Mouse (Mus musculus): ENCODE measurements at regions not wholly inside any gene's neighbourhood (a gene's known extent, or its start where the extent isn't known, plus 50 kb on each side); places are given as distances from the start of the nearest gene placed in this dataset.

- Histone ChIP-seq H3K79me3 (ENCODE audit: low read depth) (no peaks in the 10 kb centered on the region), H3K27me3 (ENCODE audit: control insufficient read depth, insufficient read depth, insufficient read length) (no peaks in the 10 kb centered on the region), H3ac (ENCODE audit: control insufficient read depth, insufficient read length, low read depth) (no peak overlapping the region), H3K36me3 (ENCODE audit: control insufficient read depth, insufficient read depth) (no peaks in the 10 kb centered on the region), H3K79me2 (ENCODE audit: control insufficient read depth, insufficient read depth) (no peaks in the 10 kb centered on the region), H3K4me3 (ENCODE audit: insufficient read depth, poor library complexity, severe bottlenecking) (no peak overlapping the region)
- TF ChIP-seq MYOG (IDR thresholded peaks at IDR 0.05; ENCODE audit: control insufficient read depth, extremely low read depth, insufficient read length), result no peak
- TF ChIP-seq CTCF (IDR thresholded peaks at IDR 0.05; ENCODE audit: control insufficient read depth, insufficient read depth, insufficient read length), result no peak
- TF ChIP-seq MAX (IDR thresholded peaks at IDR 0.05), result no peak
These were observed 526.6 kb downstream of the Fgf9 start for GRCm38 (mm10) chr14:58596936-58597335.

- no peaks in the 10 kb centered on the region for H3K79me3 ChIP-seq (ENCODE audit: low read depth)
- TF ChIP-seq MAX (IDR thresholded peaks at IDR 0.05), result no peak
- no peak for TF ChIP-seq MYOD1 (IDR thresholded peaks at IDR 0.05; ENCODE audit: control insufficient read depth, insufficient read length, low read depth)
- TF ChIP-seq CTCF (IDR thresholded peaks at IDR 0.05; ENCODE audit: control insufficient read depth, insufficient read depth, insufficient read length), result no peak
- TF ChIP-seq MYOG (IDR thresholded peaks at IDR 0.05; ENCODE audit: control insufficient read depth, extremely low read depth, insufficient read length), result no peak
- no peak for TF ChIP-seq USF1 (IDR thresholded peaks at IDR 0.05; ENCODE audit: low read depth)
- no peaks in the 10 kb centered on the region for H3K36me3 ChIP-seq (ENCODE audit: control insufficient read depth, insufficient read depth)
- H3K4me3 ChIP-seq (ENCODE audit: insufficient read depth, poor library complexity, severe bottlenecking), result no peak overlapping the region
- H3ac ChIP-seq (ENCODE audit: control insufficient read depth, insufficient read length, low read depth), result no peak overlapping the region
- no peaks in the 10 kb centered on the region for H3K27me3 ChIP-seq (ENCODE audit: control insufficient read depth, insufficient read depth, insufficient read length)
- no peaks in the 10 kb centered on the region for H3K79me2 ChIP-seq (ENCODE audit: control insufficient read depth, insufficient read depth)
These were observed 511.5 kb downstream of the Fgf9 start for GRCm38 (mm10) chr14:58581806-58582205.

- Histone ChIP-seq H3K79me2 (ENCODE audit: control insufficient read depth, insufficient read depth) (no peaks in the 10 kb centered on the region), H3ac (ENCODE audit: control insufficient read depth, insufficient read length, low read depth) (no peak overlapping the region), H3K79me3 (ENCODE audit: low read depth) (no peaks in the 10 kb centered on the region), H3K4me3 (ENCODE audit: insufficient read depth, poor library complexity, severe bottlenecking) (no peak overlapping the region), H3K36me3 (ENCODE audit: control insufficient read depth, insufficient read depth) (no peaks in the 10 kb centered on the region), H3K27me3 (ENCODE audit: control insufficient read depth, insufficient read depth, insufficient read length) (no peaks in the 10 kb centered on the region)
- TF ChIP-seq CTCF (IDR thresholded peaks at IDR 0.05; ENCODE audit: control insufficient read depth, insufficient read depth, insufficient read length), result no peak
- no peak for TF ChIP-seq MYOD1 (IDR thresholded peaks at IDR 0.05; ENCODE audit: control insufficient read depth, insufficient read length, low read depth)
- TF ChIP-seq MYOG (IDR thresholded peaks at IDR 0.05; ENCODE audit: control insufficient read depth, extremely low read depth, insufficient read length), result no peak
- no peak for TF ChIP-seq MAX (IDR thresholded peaks at IDR 0.05)
- no peak for TF ChIP-seq USF1 (IDR thresholded peaks at IDR 0.05; ENCODE audit: low read depth)
- TF ChIP-seq FOSL1 (IDR thresholded peaks at IDR 0.05; ENCODE audit: insufficient read depth, low read length, poor library complexity, severe bottlenecking), result no peak
- no peak for TF ChIP-seq CEBPB (IDR thresholded peaks at IDR 0.05; ENCODE audit: low read depth)
These were observed 499.7 kb downstream of the Fgf9 start for GRCm38 (mm10) chr14:58570021-58570420.

GRCm38 (mm10) chr14:58567472-58567871 is 497.1 kb downstream of the Fgf9 start:
- no peak for TF ChIP-seq MYOD1 (IDR thresholded peaks at IDR 0.05; ENCODE audit: control insufficient read depth, insufficient read length, low read depth)
- TF ChIP-seq USF1 (IDR thresholded peaks at IDR 0.05; ENCODE audit: low read depth), result no peak
- no peak for TF ChIP-seq CEBPB (IDR thresholded peaks at IDR 0.05; ENCODE audit: low read depth)
- TF ChIP-seq FOSL1 (IDR thresholded peaks at IDR 0.05; ENCODE audit: insufficient read depth, low read length, poor library complexity, severe bottlenecking), result no peak
- TF ChIP-seq MAX (IDR thresholded peaks at IDR 0.05), result no peak
- no peak for TF ChIP-seq MYOG (IDR thresholded peaks at IDR 0.05; ENCODE audit: control insufficient read depth, extremely low read depth, insufficient read length)
- TF ChIP-seq CTCF (IDR thresholded peaks at IDR 0.05; ENCODE audit: control insufficient read depth, insufficient read depth, insufficient read length), result no peak
- H3K36me3 ChIP-seq (ENCODE audit: control insufficient read depth, insufficient read depth), result no peaks in the 10 kb centered on the region
- no peaks in the 10 kb centered on the region for H3K27me3 ChIP-seq (ENCODE audit: control insufficient read depth, insufficient read depth, insufficient read length)
- no peaks in the 10 kb centered on the region for H3K79me2 ChIP-seq (ENCODE audit: control insufficient read depth, insufficient read depth)
- no peaks in the 10 kb centered on the region for H3K79me3 ChIP-seq (ENCODE audit: low read depth)
- H3ac ChIP-seq (ENCODE audit: control insufficient read depth, insufficient read length, low read depth), result no peak overlapping the region
- H3K4me3 ChIP-seq (ENCODE audit: insufficient read depth, poor library complexity, severe bottlenecking), result no peak overlapping the region

- Histone ChIP-seq H3ac (ENCODE audit: control insufficient read depth, insufficient read length, low read depth) (no peak overlapping the region), H3K36me3 (ENCODE audit: control insufficient read depth, insufficient read depth) (no peaks in the 10 kb centered on the region), H3K27me3 (ENCODE audit: control insufficient read depth, insufficient read depth, insufficient read length) (no peaks in the 10 kb centered on the region), H3K79me3 (ENCODE audit: low read depth) (no peaks in the 10 kb centered on the region), H3K4me3 (ENCODE audit: insufficient read depth, poor library complexity, severe bottlenecking) (no peak overlapping the region), H3K79me2 (ENCODE audit: control insufficient read depth, insufficient read depth) (no peaks in the 10 kb centered on the region)
- TF ChIP-seq MYOG (IDR thresholded peaks at IDR 0.05; ENCODE audit: control insufficient read depth, extremely low read depth, insufficient read length), result no peak
These were observed 492.7 kb downstream of the Fgf9 start for GRCm38 (mm10) chr14:58563082-58563481.

GRCm38 (mm10) chr14:58550785-58551184 is 480.4 kb downstream of the Fgf9 start:
- Histone ChIP-seq H3K36me3 (ENCODE audit: control insufficient read depth, insufficient read depth) (no peaks in the 10 kb centered on the region), H3K79me2 (ENCODE audit: control insufficient read depth, insufficient read depth) (no peaks in the 10 kb centered on the region), H3K4me3 (ENCODE audit: insufficient read depth, poor library complexity, severe bottlenecking) (no peak overlapping the region), H3ac (ENCODE audit: control insufficient read depth, insufficient read length, low read depth) (no peak overlapping the region), H3K27me3 (ENCODE audit: control insufficient read depth, insufficient read depth, insufficient read length) (no peaks in the 10 kb centered on the region), H3K79me3 (ENCODE audit: low read depth) (no peaks in the 10 kb centered on the region)
- TF ChIP-seq MYOG (IDR thresholded peaks at IDR 0.05; ENCODE audit: control insufficient read depth, extremely low read depth, insufficient read length), result no peak
- TF ChIP-seq CEBPB (IDR thresholded peaks at IDR 0.05; ENCODE audit: low read depth), result no peak
- no peak for TF ChIP-seq CTCF (IDR thresholded peaks at IDR 0.05; ENCODE audit: control insufficient read depth, insufficient read depth, insufficient read length)
- TF ChIP-seq MYOD1 (IDR thresholded peaks at IDR 0.05; ENCODE audit: control insufficient read depth, insufficient read length, low read depth), result no peak
- no peak for TF ChIP-seq USF1 (IDR thresholded peaks at IDR 0.05; ENCODE audit: low read depth)
- TF ChIP-seq MAX (IDR thresholded peaks at IDR 0.05), result no peak
- no peak for TF ChIP-seq FOSL1 (IDR thresholded peaks at IDR 0.05; ENCODE audit: insufficient read depth, low read length, poor library complexity, severe bottlenecking)

Data from C2C12 (cell line).